Mouse (Mus musculus): ENCODE measurements around the gene Cenpv.
"Not testable (repeated sequence)": the region's sequence is repeated elsewhere in the genome, so short reads cannot be mapped to it uniquely, and the experiment has no call there.

GRCm38 (mm10) chr11:62508365-62508764, 30.7 kb downstream of the Cenpv start:
- TF ChIP-seq CTCF (IDR thresholded peaks at IDR 0.05; ENCODE audit: control insufficient read depth, insufficient read depth, insufficient read length); MYOD1 (IDR thresholded peaks at IDR 0.05; ENCODE audit: control insufficient read depth, insufficient read length, low read depth); USF1 (IDR thresholded peaks at IDR 0.05; ENCODE audit: low read depth): not testable (repeated sequence)
